In the genomic region with DNA sequence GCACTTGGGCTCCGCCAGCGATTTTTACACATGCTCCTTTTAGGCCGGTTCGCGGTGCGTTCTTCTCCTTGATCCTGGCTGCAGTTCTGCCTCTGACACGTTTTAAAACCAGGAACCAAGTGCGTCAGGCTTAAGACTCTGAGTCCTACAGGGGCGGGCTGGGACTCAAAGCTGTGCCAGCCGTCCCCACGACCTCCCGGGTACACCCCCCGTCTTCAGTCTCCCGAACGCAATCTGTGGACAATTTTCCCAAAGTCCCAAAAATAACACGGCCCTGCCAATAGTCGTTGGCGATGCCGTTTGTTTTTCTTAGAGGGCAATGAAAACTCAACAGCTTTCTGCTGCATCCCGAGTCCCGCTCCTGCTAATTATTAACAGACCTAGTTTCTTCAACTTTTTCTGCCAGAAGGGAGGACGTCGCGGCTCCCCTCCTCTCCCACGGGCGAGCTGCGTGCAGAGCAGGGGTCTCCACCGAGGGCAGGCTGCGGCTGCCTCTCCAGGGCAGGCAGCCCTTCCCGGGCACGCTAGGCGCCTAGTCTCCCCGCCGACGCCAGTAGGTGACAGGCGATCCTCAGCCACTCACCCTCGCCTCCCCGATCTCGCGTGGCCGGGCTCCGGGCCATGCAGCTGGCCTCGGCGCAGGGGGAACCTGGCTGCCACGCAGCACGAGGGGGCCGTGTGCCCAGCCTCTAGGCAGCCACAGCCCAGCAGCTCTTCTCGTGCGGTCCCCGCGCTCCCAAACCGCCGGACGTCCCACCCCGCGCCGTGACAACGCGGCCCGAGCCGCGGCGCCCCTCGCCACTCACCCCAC, we compare ENCODE assay signal across 7 mouse cellular contexts. TPM values are rescaled to one million over a fixed set of nuclear protein-coding genes. Genes with fewer than 3 reads are reported as not detected.
A peak's percentile ranks its signal among the peaks of the same experiment; 100 is the strongest.
DNase-seq lines count a peak whose midpoint lies in the region; ATAC-seq lines count a peak whose summit lies in the region.

No protein-coding gene starts in this region.

- peaks cover 4% of the 10 kb centered on the region; the same call in 1 of the 2 replicates for H3K27me3 ChIP-seq in forebrain, embryonic 13.5 days

- peak overlapping the region; percentile 98 for H3K4me2 ChIP-seq in forebrain, embryonic 13.5 days

- peak; percentile 66 for DNase-seq in Muller cell, postnatal 12 days (ENCODE audit: inconsistent ontology term)
- peak; percentile 33 to 41 for DNase-seq in layer of hippocampus, adult 8-10 months (ENCODE audit: low spot score in 2 of 2)
- DNase-seq in lung, postnatal 14 days = peak; percentile 38
- DNase-seq in right cerebral cortex, postnatal 10 days (ENCODE audit: low spot score in 2 of 2) = peak; percentile 54 to 59

- H3K4me1 ChIP-seq in brown adipose tissue, adult 24 weeks (ENCODE audit: control insufficient read depth, insufficient read depth, insufficient read length, low read length) = peaks cover 4% of the 10 kb centered on the region; the same call in 1 of the 2 replicates
- peaks cover 21% of the 10 kb centered on the region; the same call in 1 of the 2 replicates for H3K4me1 ChIP-seq in forebrain, embryonic 13.5 days

- peak; percentile 54 for ATAC-seq in forebrain, embryonic 13.5 days
- peak; percentile 36 to 38; a peak in 3 of 4 replicates for ATAC-seq in hematopoietic stem cell, adult 5-6 weeks (replicated peaks in 1 of 2; ENCODE audit: insufficient read depth in 1 of 2, low FRiP score in 2 of 2, low TSS enrichment in 1 of 2, low read depth in 1 of 2, poor library complexity in 2 of 2, severe bottlenecking in 2 of 2)

- H3K36me3 ChIP-seq in forebrain, embryonic 13.5 days (ENCODE audit: poor library complexity, severe bottlenecking) = no peaks in the 10 kb centered on the region

- H3K9me3 ChIP-seq in forebrain, embryonic 13.5 days (replicated peaks) = no peaks in the 10 kb centered on the region

- H3K9ac ChIP-seq in forebrain, embryonic 13.5 days = peak overlapping the region; percentile 86

- H3K27ac ChIP-seq in brown adipose tissue, adult 24 weeks (replicated peaks; ENCODE audit: low read depth, low read length) = no peak overlapping the region
- H3K27ac ChIP-seq in forebrain, embryonic 13.5 days = peak overlapping the region; percentile 57

- peak overlapping the region; percentile 85 for H3K4me3 ChIP-seq in brown adipose tissue, adult 24 weeks (ENCODE audit: insufficient read depth, low read depth, low read length)
- H3K4me3 ChIP-seq in forebrain, embryonic 13.5 days = peak overlapping the region; percentile 76

- under 1% methylated on average over 64 of the region's 64 CpGs for WGBS in forebrain, embryonic 13.5 days

RNA-seq across cellular contexts. Expression of a gene that starts 0.6 kb away (rescaled TPM):
- 2.0 and 2.4 TPM in 2 replicates for polyA plus RNA-seq in brown adipose tissue, adult 24 weeks (2012; ENCODE audit: insufficient read depth, insufficient read length, missing spikeins)
- 5.6 and 6.9 TPM in 2 replicates for polyA plus RNA-seq in forebrain, embryonic 13.5 days (2015; fragmentation: Nextera tagmentation; extraction: Ambion mirVana)
- total RNA-seq in hematopoietic stem cell, adult 5-6 weeks (2017) = 2.0 and 2.3 TPM in 2 replicates
- 10 to 100 TPM; 67.6 to 75.5 (median 72.2) TPM for total RNA-seq in layer of hippocampus, adult 8-10 months (2022)

Comparison
In these comparisons a context has a peak if more than half of its experiments do, and no peak if none do; other contexts are left out.
1. RNA of a gene that starts 0.6 kb away (total RNA-seq): 67.6 to 75.5 TPM in layer of hippocampus, adult 8-10 months; 2.0 to 2.3 TPM in hematopoietic stem cell, adult 5-6 weeks; every median in the first group is over 10 times any median in the second.
2. Peak in every context shown above with its lines, with median percentiles within 50 percentile points of each other: DNase-seq.